Mouse (Mus musculus) midbrain, embryonic 15.5 days (tissue): ENCODE measurements around the gene Cdh12. TPM values are rescaled to one million over a fixed set of nuclear protein-coding genes. Genes with fewer than 3 reads are reported as not detected.
"Not testable (repeated sequence)": the region's sequence is repeated elsewhere in the genome, so short reads cannot be mapped to it uniquely, and the experiment has no call there.

Experiments
- ATAC-seq: fragments of 200-750 bp; cut with Nextera tagmentation; replicated peaks from 2 replicates; pipeline ENCODE4 v1.8.0; 2017; ENCODE audit warnings: moderate TSS enrichment
- H3K27ac ChIP-seq: fragments of 300-500 bp; sonication (generic); 2 replicates; pipeline ENCODE4 v1.5.1; 2015; ENCODE audit warnings: mild to moderate bottlenecking, inconsistent platforms
- H3K27me3 ChIP-seq: fragments of 300-500 bp; sonication (generic); replicated peaks from 2 replicates; pipeline ENCODE4 v1.6.1; 2015; ENCODE audit warnings: inconsistent platforms
- H3K36me3 ChIP-seq: fragments of 300-500 bp; sonication (generic); replicated peaks from 2 replicates; pipeline ENCODE4 v1.6.1; 2015; ENCODE audit warnings: inconsistent platforms
- H3K4me1 ChIP-seq: fragments of 300-500 bp; sonication (generic); 2 replicates; pipeline ENCODE4 v1.6.1; 2015; ENCODE audit warnings: inconsistent platforms
- H3K4me2 ChIP-seq: fragments of 300-500 bp; sonication (generic); 2 replicates; pipeline ENCODE4 v1.6.1; 2015; ENCODE audit warnings: inconsistent platforms, mild to moderate bottlenecking, moderate library complexity
- H3K4me3 ChIP-seq: fragments of 300-500 bp; sonication (generic); 2 replicates; pipeline ENCODE4 v1.5.1; 2015; ENCODE audit warnings: mild to moderate bottlenecking, inconsistent platforms
- H3K9ac ChIP-seq: fragments of 300-500 bp; sonication (generic); 2 replicates; pipeline ENCODE4 v1.6.1; 2015; ENCODE audit warnings: mild to moderate bottlenecking, inconsistent platforms
- H3K9me3 ChIP-seq: fragments of 300-500 bp; sonication (generic); 2 replicates; pipeline ENCODE4 v1.6.1; 2016; ENCODE audit warnings: inconsistent platforms
- WGBS: fragments of 180-500 bp; shearing (Covaris S2); methylation state at CpG from one replicate; pipeline ENCODE4 v1.1.7; 2015; ENCODE audit warnings: mixed read lengths; 5-methylcytosine and 5-hydroxymethylcytosine counted together
- polyA plus RNA-seq: library from polyadenylated mRNA; unstranded; fragments of >200 nt; fragmentation: Nextera tagmentation; extraction: Ambion mirVana; gene quantifications from 2 replicates; pipeline ENCODE4 v1.2.1, GENCODE M21; 2015

Cdh12 gene
- polyA plus RNA-seq, 1 experiment from 2014 or later, result 7.9 TPM

DNA sequence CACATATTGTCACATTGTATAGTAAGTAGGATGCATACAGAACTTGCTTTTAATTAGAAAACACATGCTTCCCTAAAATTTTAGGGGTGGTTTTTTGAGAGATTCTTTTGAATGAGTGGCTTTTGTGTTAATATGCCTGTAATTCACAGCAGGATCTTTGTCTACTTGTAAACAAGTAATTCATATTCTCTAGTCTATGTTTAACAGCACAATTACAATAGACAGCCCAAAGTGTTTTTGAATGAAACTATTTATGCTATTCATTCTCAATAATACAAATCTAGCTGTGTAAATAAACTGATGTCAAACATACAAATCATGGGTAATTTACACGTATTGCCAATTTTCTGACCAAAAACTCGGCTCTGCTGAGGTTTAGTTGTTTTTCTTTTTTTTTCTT, 895.3 kb downstream of the Cdh12 start:
- WGBS, result 21% methylated on average over 2 of the region's 2 CpGs
- Histone ChIP-seq H3K27me3 (no peaks in the 10 kb centered on the region), H3K9me3 (no peaks in the 10 kb centered on the region), H3K9ac (no peak overlapping the region), H3K4me3 (no peak overlapping the region), H3K27ac (no peak overlapping the region), H3K4me2 (no peak overlapping the region), H3K4me1 (peaks cover 3% of the 10 kb centered on the region; the same call in 1 of the 2 replicates), H3K36me3 (no peaks in the 10 kb centered on the region)
- 0 out of 2 replicates have a peak, but pooled peaks have one; percentile 24 for ATAC-seq

- no peak overlapping the region for H3K4me3 ChIP-seq
- peaks cover 3% of the 10 kb centered on the region; the same call in 1 of the 2 replicates for H3K4me1 ChIP-seq
- H3K36me3 ChIP-seq, result no peaks in the 10 kb centered on the region
- H3K27ac ChIP-seq, result no peak overlapping the region
- no peaks in the 10 kb centered on the region for H3K27me3 ChIP-seq
- H3K4me2 ChIP-seq, result no peak overlapping the region
- no peaks in the 10 kb centered on the region for H3K9me3 ChIP-seq
- 18% methylated on average over 3 of the region's 3 CpGs for WGBS
- peak; percentile 96 for ATAC-seq
- no peak overlapping the region for H3K9ac ChIP-seq
Measured at GRCm38 (mm10) chr15:21344749-21345148, 895.7 kb downstream of the Cdh12 start.

DNA sequence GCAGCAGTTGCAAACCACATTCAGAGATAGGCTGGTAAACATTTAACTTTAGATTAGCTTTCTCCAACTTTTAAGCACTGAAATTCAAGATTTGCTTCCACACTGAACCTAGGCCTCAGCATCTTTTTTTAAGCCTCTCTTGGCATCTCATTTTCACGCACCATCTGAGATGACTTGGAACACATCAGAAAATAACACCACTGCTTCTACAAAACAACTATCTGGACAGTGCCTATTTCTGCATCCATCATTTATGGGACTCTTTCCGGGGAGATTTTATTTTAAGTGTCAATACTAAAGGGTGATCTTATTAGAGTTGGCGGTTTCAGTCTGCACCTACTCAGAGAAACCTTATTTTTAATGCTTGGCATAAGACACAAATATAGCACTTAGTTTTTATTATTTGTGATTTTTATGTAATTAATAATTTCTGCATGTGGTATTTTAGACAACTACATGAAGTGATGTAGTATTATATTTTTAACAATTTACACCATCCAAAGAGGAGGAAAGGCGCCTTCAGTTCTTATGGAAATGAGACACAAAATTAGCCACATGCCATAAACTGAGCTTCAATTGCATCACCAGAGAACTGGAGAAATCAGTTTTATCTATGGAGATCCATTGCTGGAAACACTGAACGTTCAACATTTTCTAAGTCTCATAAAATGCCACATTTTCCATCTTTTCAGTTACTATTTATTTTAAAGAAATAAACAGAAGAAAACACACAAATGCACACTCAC, 906.5 kb downstream of the Cdh12 start:
- no peak overlapping the region for H3K27ac ChIP-seq
- no peak for ATAC-seq
- H3K36me3 ChIP-seq, result no peaks in the 10 kb centered on the region
- no peak overlapping the region for H3K4me3 ChIP-seq
- no peaks in the 10 kb centered on the region for H3K4me1 ChIP-seq
- H3K9me3 ChIP-seq, result no peaks in the 10 kb centered on the region
- H3K9ac ChIP-seq, result no peak overlapping the region
- H3K4me2 ChIP-seq, result no peak overlapping the region
- WGBS, result 78% methylated on average over 5 of the region's 5 CpGs
- H3K27me3 ChIP-seq, result no peaks in the 10 kb centered on the region

DNA sequence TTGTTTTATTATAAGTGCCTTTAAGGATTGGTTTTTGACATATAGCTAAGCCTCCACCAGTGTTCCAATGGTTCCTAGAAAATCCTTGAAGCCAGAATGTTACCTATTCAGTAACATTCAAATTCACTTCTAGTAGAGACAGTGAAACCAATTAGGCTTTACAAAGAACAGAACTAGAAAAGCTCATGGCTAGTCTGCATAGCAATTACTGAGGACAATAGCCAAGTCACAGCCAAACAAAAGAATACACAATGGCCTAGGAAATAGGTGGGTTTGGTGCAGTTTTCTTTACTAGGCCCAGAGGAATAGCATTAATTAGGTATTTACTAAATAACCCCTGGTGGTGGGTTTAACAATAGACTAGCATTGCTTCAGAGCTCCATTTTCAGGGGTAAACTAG, 917.3 kb downstream of the Cdh12 start:
- no peak overlapping the region for H3K4me2 ChIP-seq
- no peak for ATAC-seq

DNA sequence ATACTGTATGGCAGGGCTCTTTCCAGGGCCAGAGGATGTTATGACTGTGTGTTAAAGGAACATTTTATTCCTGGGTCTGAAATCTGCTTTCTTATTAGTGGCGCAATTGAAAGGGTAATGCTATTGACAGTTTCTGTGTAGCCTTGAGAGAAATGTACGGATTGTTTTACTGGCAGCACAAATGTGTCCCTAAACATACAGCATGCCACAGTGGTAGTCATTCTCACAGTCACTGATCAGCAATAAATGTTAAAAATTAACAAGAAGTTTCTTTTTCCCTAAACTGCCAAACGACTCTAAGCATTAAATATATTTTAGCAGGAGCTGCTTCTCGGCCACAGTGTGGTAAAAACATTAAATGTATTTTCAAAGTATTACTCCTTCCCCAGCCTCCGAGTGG, 926.4 kb downstream of the Cdh12 start:
- H3K27ac ChIP-seq, result no peak overlapping the region
- no peaks in the 10 kb centered on the region for H3K36me3 ChIP-seq
- no peaks in the 10 kb centered on the region for H3K9me3 ChIP-seq
- H3K4me2 ChIP-seq, result no peak overlapping the region
- no peaks in the 10 kb centered on the region for H3K4me1 ChIP-seq
- no peak overlapping the region for H3K4me3 ChIP-seq
- H3K27me3 ChIP-seq, result no peaks in the 10 kb centered on the region
- ATAC-seq, result no peak
- 79% methylated on average over 5 of the region's 5 CpGs for WGBS
- no peak overlapping the region for H3K9ac ChIP-seq

More for the DNA sequence above, 917.3 kb downstream of the Cdh12 start:
- no peaks in the 10 kb centered on the region for H3K9me3 ChIP-seq
- no peak overlapping the region for H3K27ac ChIP-seq
- no peaks in the 10 kb centered on the region for H3K4me1 ChIP-seq
- no peak overlapping the region for H3K9ac ChIP-seq
- H3K4me3 ChIP-seq, result no peak overlapping the region
- no peaks in the 10 kb centered on the region for H3K27me3 ChIP-seq
- H3K36me3 ChIP-seq, result no peaks in the 10 kb centered on the region

GRCm38 (mm10) chr15:21375871-21376270, 926.8 kb downstream of the Cdh12 start:
- no peaks in the 10 kb centered on the region for H3K27me3 ChIP-seq
- WGBS, result 72% methylated on average over 3 of the region's 3 CpGs
- H3K4me3 ChIP-seq, result no peak overlapping the region
- H3K4me1 ChIP-seq, result no peaks in the 10 kb centered on the region
- H3K9ac ChIP-seq, result no peak overlapping the region
- no peak for ATAC-seq
- H3K9me3 ChIP-seq, result no peaks in the 10 kb centered on the region
- no peak overlapping the region for H3K4me2 ChIP-seq
- H3K27ac ChIP-seq, result no peak overlapping the region
- no peaks in the 10 kb centered on the region for H3K36me3 ChIP-seq

DNA sequence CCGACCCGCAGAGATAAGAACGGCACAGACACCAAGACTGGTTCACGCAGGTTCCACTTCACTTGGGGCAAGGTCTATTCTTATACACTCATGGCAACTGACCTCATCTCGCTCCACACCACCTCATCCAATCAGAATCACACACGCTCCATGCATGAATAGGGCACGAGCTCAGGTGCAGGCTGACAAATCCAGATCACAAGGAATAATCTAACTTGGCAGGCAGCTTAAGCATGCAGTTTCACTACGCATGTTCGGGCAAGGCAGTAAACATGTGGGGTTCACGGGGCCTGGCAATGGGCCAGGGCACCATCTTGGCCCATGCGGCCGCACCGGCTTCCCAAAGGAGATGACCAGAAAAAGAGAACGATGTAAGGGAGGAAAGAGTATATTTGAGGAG, 942.4 kb downstream of the Cdh12 start:
- not testable (repeated sequence) for H3K4me2 ChIP-seq, H3K27me3 ChIP-seq, H3K9ac ChIP-seq, H3K4me3 ChIP-seq, H3K36me3 ChIP-seq, H3K4me1 ChIP-seq, ATAC-seq, H3K9me3 ChIP-seq, H3K27ac ChIP-seq
- WGBS, result 88% methylated on average over 14 of the region's 14 CpGs

DNA sequence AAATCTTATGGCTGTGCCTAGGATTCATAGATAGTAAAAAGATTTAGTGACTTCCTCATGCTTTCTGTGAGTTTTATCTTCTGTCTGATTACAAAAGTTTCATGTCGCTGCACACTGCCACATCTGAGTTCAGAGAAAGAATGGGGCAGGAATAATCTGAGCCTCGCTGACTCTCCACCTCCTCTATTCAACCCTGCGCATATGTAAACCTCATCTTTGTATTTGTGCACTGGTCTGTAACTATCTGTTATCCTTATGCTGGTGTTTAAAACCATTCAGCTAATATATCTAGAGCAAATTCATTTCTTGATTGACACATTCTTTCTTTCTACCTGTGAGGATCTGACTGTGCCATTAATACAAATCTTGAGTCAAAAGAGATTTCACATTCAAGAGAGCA, 944.0 kb downstream of the Cdh12 start:
- no peak overlapping the region for H3K27ac ChIP-seq
- no peak overlapping the region for H3K9ac ChIP-seq
- H3K9me3 ChIP-seq, result no peaks in the 10 kb centered on the region
- ATAC-seq, result no peak
- H3K4me1 ChIP-seq, result no peaks in the 10 kb centered on the region
- no peak overlapping the region for H3K4me3 ChIP-seq
- no peak overlapping the region for H3K4me2 ChIP-seq
- H3K36me3 ChIP-seq, result no peaks in the 10 kb centered on the region
- WGBS, result 17% methylated on average over 3 of the region's 3 CpGs
- H3K27me3 ChIP-seq, result no peaks in the 10 kb centered on the region

GRCm38 (mm10) chr15:21405196-21405595, 956.1 kb downstream of the Cdh12 start:
- Histone ChIP-seq H3K27ac (no peak overlapping the region), H3K36me3 (no peaks in the 10 kb centered on the region), H3K4me3 (no peak overlapping the region), H3K4me2 (no peak overlapping the region), H3K27me3 (no peaks in the 10 kb centered on the region), H3K4me1 (no peaks in the 10 kb centered on the region), H3K9me3 (no peaks in the 10 kb centered on the region), H3K9ac (no peak overlapping the region)
- ATAC-seq, result no peak
- 71% methylated on average over 6 of the region's 6 CpGs for WGBS

- ATAC-seq, result peak; percentile 81
- Histone ChIP-seq H3K4me2 (no peak overlapping the region), H3K27ac (no peak overlapping the region), H3K9me3 (no peaks in the 10 kb centered on the region), H3K4me1 (no peaks in the 10 kb centered on the region), H3K4me3 (no peak overlapping the region), H3K9ac (no peak overlapping the region), H3K36me3 (no peaks in the 10 kb centered on the region), H3K27me3 (no peaks in the 10 kb centered on the region)
- 73% methylated on average over 2 of the region's 2 CpGs for WGBS
Measured at GRCm38 (mm10) chr15:21407324-21408044, 958.4 kb downstream of the Cdh12 start.

DNA sequence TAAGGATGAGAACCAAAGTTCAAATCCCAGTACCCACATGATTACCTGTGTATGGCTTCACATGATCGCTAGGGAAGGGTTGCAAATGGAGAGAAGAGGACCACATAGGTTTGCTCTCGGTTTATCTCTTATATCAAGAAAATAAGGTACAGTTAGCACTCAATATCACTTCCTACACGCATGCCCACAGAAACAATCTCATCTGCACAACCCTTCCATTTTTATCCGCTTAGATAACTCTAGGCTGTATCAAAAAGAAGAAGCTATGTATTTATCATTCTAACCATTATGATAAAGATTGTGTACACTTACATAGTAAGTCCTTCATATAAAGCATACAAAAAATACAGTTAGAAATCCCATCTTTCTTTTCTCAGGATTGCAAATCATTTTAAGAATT, 988.3 kb downstream of the Cdh12 start:
- WGBS, result 88% methylated on average over 4 of the region's 4 CpGs
- no peak for ATAC-seq

GRCm38 (mm10) chr15:21437924-21438323, 988.9 kb downstream of the Cdh12 start:
- no peak overlapping the region for H3K4me2 ChIP-seq
- no peaks in the 10 kb centered on the region for H3K9me3 ChIP-seq
- H3K27ac ChIP-seq, result no peak overlapping the region
- no peak overlapping the region for H3K9ac ChIP-seq
- no peaks in the 10 kb centered on the region for H3K36me3 ChIP-seq
- H3K4me3 ChIP-seq, result no peak overlapping the region
- H3K27me3 ChIP-seq, result no peaks in the 10 kb centered on the region
- no peaks in the 10 kb centered on the region for H3K4me1 ChIP-seq
- no peak for ATAC-seq

More for the DNA sequence above, 988.3 kb downstream of the Cdh12 start:
- Histone ChIP-seq H3K4me3 (no peak overlapping the region), H3K4me2 (no peak overlapping the region), H3K27ac (no peak overlapping the region), H3K36me3 (no peaks in the 10 kb centered on the region), H3K27me3 (no peaks in the 10 kb centered on the region), H3K9ac (no peak overlapping the region), H3K4me1 (no peaks in the 10 kb centered on the region), H3K9me3 (no peaks in the 10 kb centered on the region)

DNA sequence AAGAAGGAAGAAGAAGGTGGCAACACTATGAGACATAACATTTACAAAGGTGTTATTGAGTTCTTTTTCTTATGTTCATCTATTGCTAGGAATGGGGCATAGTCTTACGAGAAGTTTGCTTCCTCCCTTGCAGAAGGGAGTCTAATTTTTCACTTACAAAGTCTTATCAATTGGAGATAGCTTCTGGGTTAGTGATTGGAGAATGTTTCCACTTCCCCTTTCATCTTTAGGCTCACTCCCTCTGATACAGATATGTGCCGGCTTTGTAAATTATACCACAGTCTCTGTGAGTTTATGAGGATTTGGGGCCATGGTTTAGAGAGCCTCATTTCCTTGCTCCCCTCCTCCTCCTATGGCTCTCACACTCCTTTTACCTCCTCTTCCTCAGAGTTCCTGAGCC, 1009.0 kb downstream of the Cdh12 start:
- no peaks in the 10 kb centered on the region for H3K36me3 ChIP-seq
- 87% methylated on average over 2 of the region's 2 CpGs for WGBS
- no peak for ATAC-seq
- no peaks in the 10 kb centered on the region for H3K4me1 ChIP-seq
- H3K27me3 ChIP-seq, result no peaks in the 10 kb centered on the region
- H3K27ac ChIP-seq, result no peak overlapping the region
- no peak overlapping the region for H3K4me2 ChIP-seq
- H3K9me3 ChIP-seq, result no peaks in the 10 kb centered on the region
- no peak overlapping the region for H3K9ac ChIP-seq
- no peak overlapping the region for H3K4me3 ChIP-seq
